Mouse (Mus musculus): ENCODE data around the gene Casp9. TPM values are rescaled to one million over a fixed set of nuclear protein-coding genes. Genes with fewer than 3 reads are reported as not detected.

Gene Casp9
- polyA plus RNA-seq, 1 experiment from 2014 or later = 20.2 TPM

GRCm38 (mm10) chr4:141805886-141806285 is 12.5 kb downstream of the Casp9 start:
- Histone ChIP-seq H3K4me3 (no peak overlapping the region), H3K9ac (no peak overlapping the region), H3K27me3 (no peaks in the 10 kb centered on the region), H3K4me1 (replicated peaks) (no peaks in the 10 kb centered on the region), H3K27ac (no peak overlapping the region), H3K36me3 (peaks cover 81% of the 10 kb centered on the region), H3K4me2 (no peak overlapping the region), H3K9me3 (no peaks in the 10 kb centered on the region)
- WGBS = 97% methylated on average over 8 of the region's 8 CpGs
- ATAC-seq (ENCODE audit: low FRiP score) = no peak

- 81% methylated on average over 8 of the region's 8 CpGs for WGBS
- no peak for ATAC-seq (ENCODE audit: low FRiP score)
- Histone ChIP-seq H3K4me1 (replicated peaks) (no peaks in the 10 kb centered on the region), H3K4me3 (no peak overlapping the region), H3K27ac (no peak overlapping the region; the same call in 1 of the 2 replicates), H3K4me2 (no peak overlapping the region), H3K9me3 (no peaks in the 10 kb centered on the region), H3K9ac (no peak overlapping the region), H3K27me3 (no peaks in the 10 kb centered on the region), H3K36me3 (peaks cover 98% of the 10 kb centered on the region)
These were observed 16.5 kb downstream of the Casp9 start for GRCm38 (mm10) chr4:141809850-141810464.

GRCm38 (mm10) chr4:141810975-141811374 is 17.6 kb downstream of the Casp9 start:
- Histone ChIP-seq H3K4me1 (replicated peaks) (peaks cover under 1% of the 10 kb centered on the region), H3K4me3 (no peak overlapping the region), H3K9ac (no peak overlapping the region), H3K4me2 (no peak overlapping the region), H3K27me3 (no peaks in the 10 kb centered on the region), H3K27ac (no peak overlapping the region), H3K36me3 (peaks cover 96% of the 10 kb centered on the region), H3K9me3 (no peaks in the 10 kb centered on the region)
- no peak for ATAC-seq (ENCODE audit: low FRiP score)
- WGBS = 97% methylated on average over 2 of the region's 2 CpGs

- no peak for ATAC-seq (ENCODE audit: low FRiP score)
- Histone ChIP-seq H3K4me3 (no peak overlapping the region), H3K9ac (no peak overlapping the region), H3K4me2 (no peak overlapping the region), H3K36me3 (peaks cover 92% of the 10 kb centered on the region), H3K4me1 (replicated peaks) (peaks cover 5% of the 10 kb centered on the region), H3K27ac (no peak overlapping the region), H3K27me3 (no peaks in the 10 kb centered on the region), H3K9me3 (no peaks in the 10 kb centered on the region)
- 96% methylated on average over 7 of the region's 7 CpGs for WGBS
These were observed 18.0 kb downstream of the Casp9 start for GRCm38 (mm10) chr4:141811375-141811774.

GRCm38 (mm10) chr4:141816267-141816666 is 22.9 kb downstream of the Casp9 start:
- ATAC-seq (ENCODE audit: low FRiP score) = no peak
- H3K27me3 ChIP-seq = no peaks in the 10 kb centered on the region
- H3K4me2 ChIP-seq = no peak overlapping the region
- 76% methylated on average over 7 of the region's 7 CpGs for WGBS
- peaks cover 45% of the 10 kb centered on the region for H3K36me3 ChIP-seq
- H3K9ac ChIP-seq = no peak overlapping the region
- peaks cover 9% of the 10 kb centered on the region for H3K4me1 ChIP-seq (replicated peaks)
- no peak overlapping the region for H3K4me3 ChIP-seq
- peak overlapping the region; percentile 69 for H3K27ac ChIP-seq
- H3K9me3 ChIP-seq = no peaks in the 10 kb centered on the region

GRCm38 (mm10) chr4:141816776-141817655 is 23.6 kb downstream of the Casp9 start:
- 61% methylated on average over 14 of the region's 14 CpGs for WGBS
- no peaks in the 10 kb centered on the region for H3K27me3 ChIP-seq
- H3K36me3 ChIP-seq = peaks cover 37% of the 10 kb centered on the region
- H3K9me3 ChIP-seq = no peaks in the 10 kb centered on the region
- H3K4me2 ChIP-seq = no peak overlapping the region
- no peak overlapping the region for H3K4me3 ChIP-seq
- no peak overlapping the region for H3K9ac ChIP-seq
- no peak for ATAC-seq (ENCODE audit: low FRiP score)
- H3K27ac ChIP-seq = no peak overlapping the region
- H3K4me1 ChIP-seq (replicated peaks) = peaks cover 9% of the 10 kb centered on the region

GRCm38 (mm10) chr4:141817706-141818105 is 24.3 kb downstream of the Casp9 start:
- Histone ChIP-seq H3K4me2 (no peak overlapping the region), H3K27ac (no peak overlapping the region), H3K9ac (no peak overlapping the region), H3K36me3 (peaks cover 30% of the 10 kb centered on the region), H3K9me3 (no peaks in the 10 kb centered on the region), H3K4me3 (no peak overlapping the region), H3K27me3 (no peaks in the 10 kb centered on the region), H3K4me1 (replicated peaks) (peaks cover 9% of the 10 kb centered on the region)
- 58% methylated on average over 10 of the region's 10 CpGs for WGBS
- ATAC-seq (ENCODE audit: low FRiP score) = no peak

GRCm38 (mm10) chr4:141818861-141819260 is 25.4 kb downstream of the Casp9 start:
- H3K36me3 ChIP-seq = peaks cover 19% of the 10 kb centered on the region
- peaks cover 9% of the 10 kb centered on the region for H3K4me1 ChIP-seq (replicated peaks)
- H3K9me3 ChIP-seq = no peaks in the 10 kb centered on the region
- no peak overlapping the region for H3K27ac ChIP-seq
- H3K27me3 ChIP-seq = no peaks in the 10 kb centered on the region
- no peak for ATAC-seq (ENCODE audit: low FRiP score)
- H3K4me2 ChIP-seq = no peak overlapping the region
- H3K4me3 ChIP-seq = no peak overlapping the region
- no peak overlapping the region for H3K9ac ChIP-seq
- 92% methylated on average over 13 of the region's 13 CpGs for WGBS

GRCm38 (mm10) chr4:141819316-141819715 is 25.9 kb downstream of the Casp9 start:
- no peak overlapping the region for H3K9ac ChIP-seq
- WGBS = 92% methylated on average over 7 of the region's 7 CpGs
- no peak overlapping the region for H3K4me2 ChIP-seq
- H3K36me3 ChIP-seq = peaks cover 14% of the 10 kb centered on the region
- H3K4me1 ChIP-seq (replicated peaks) = peaks cover 9% of the 10 kb centered on the region
- H3K4me3 ChIP-seq = no peak overlapping the region
- no peaks in the 10 kb centered on the region for H3K27me3 ChIP-seq
- ATAC-seq (ENCODE audit: low FRiP score) = no peak
- no peak overlapping the region for H3K27ac ChIP-seq
- H3K9me3 ChIP-seq = no peaks in the 10 kb centered on the region

GRCm38 (mm10) chr4:141821178-141821577 is 27.8 kb downstream of the Casp9 start:
- 86% methylated on average over 3 of the region's 3 CpGs for WGBS
- peaks cover 6% of the 10 kb centered on the region for H3K4me1 ChIP-seq (replicated peaks)
- no peaks in the 10 kb centered on the region for H3K27me3 ChIP-seq
- no peaks in the 10 kb centered on the region for H3K36me3 ChIP-seq
- no peak overlapping the region for H3K4me2 ChIP-seq
- H3K9ac ChIP-seq = no peak overlapping the region
- no peaks in the 10 kb centered on the region for H3K9me3 ChIP-seq
- H3K27ac ChIP-seq = no peak overlapping the region
- ATAC-seq (ENCODE audit: low FRiP score) = no peak
- no peak overlapping the region for H3K4me3 ChIP-seq

GRCm38 (mm10) chr4:141822089-141822488 is 28.7 kb downstream of the Casp9 start:
- H3K4me1 ChIP-seq (replicated peaks) = no peaks in the 10 kb centered on the region; the same call in 1 of the 2 replicates
- H3K27ac ChIP-seq = no peak overlapping the region
- no peak overlapping the region for H3K4me2 ChIP-seq
- H3K36me3 ChIP-seq = no peaks in the 10 kb centered on the region
- H3K27me3 ChIP-seq = no peaks in the 10 kb centered on the region
- no peaks in the 10 kb centered on the region for H3K9me3 ChIP-seq
- WGBS = 75% methylated on average over 10 of the region's 10 CpGs
- H3K9ac ChIP-seq = no peak overlapping the region
- no peak for ATAC-seq (ENCODE audit: low FRiP score)
- H3K4me3 ChIP-seq = no peak overlapping the region

GRCm38 (mm10) chr4:141822979-141823378 is 29.6 kb downstream of the Casp9 start:
- no peaks in the 10 kb centered on the region for H3K4me1 ChIP-seq (replicated peaks)
- no peak overlapping the region for H3K27ac ChIP-seq
- no peaks in the 10 kb centered on the region for H3K9me3 ChIP-seq
- no peak overlapping the region for H3K4me2 ChIP-seq
- no peak overlapping the region for H3K9ac ChIP-seq
- ATAC-seq (ENCODE audit: low FRiP score) = no peak
- H3K27me3 ChIP-seq = no peaks in the 10 kb centered on the region
- WGBS = 60% methylated on average over 3 of the region's 3 CpGs
- H3K4me3 ChIP-seq = no peak overlapping the region
- no peaks in the 10 kb centered on the region for H3K36me3 ChIP-seq

- no peaks in the 10 kb centered on the region for H3K9me3 ChIP-seq
- WGBS = 64% methylated on average over 5 of the region's 5 CpGs
These were observed 32.6 kb downstream of the Casp9 start, which contains the start of gene Cela2a for GRCm38 (mm10) chr4:141826060-141826459. TSS of gene Cela2a (minus strand) at chr4:141826160.

More at GRCm38 (mm10) chr4:141826060-141826459, 32.6 kb downstream of the Casp9 start, which contains the start of gene Cela2a:
- H3K27me3 ChIP-seq = no peaks in the 10 kb centered on the region
- no peak within 1 kb of the TSS for H3K9ac ChIP-seq
- no peak within 1 kb of the TSS for H3K4me2 ChIP-seq
- H3K4me1 ChIP-seq (replicated peaks) = no peaks in the 10 kb centered on the region
- no peak within 1 kb of the TSS for H3K4me3 ChIP-seq
- no peak for ATAC-seq (ENCODE audit: low FRiP score)
- no peaks in the 10 kb centered on the region for H3K36me3 ChIP-seq
- H3K27ac ChIP-seq = no peak within 1 kb of the TSS

Measured in hindbrain, embryonic 13.5 days (tissue).